Mouse (Mus musculus): ENCODE data around the gene Nek8. TPM values are rescaled to one million over a fixed set of nuclear protein-coding genes. Genes with fewer than 3 reads are reported as not detected.

Nek8 gene
- 18.3 and 20.4 TPM in 2 replicates for polyA plus RNA-seq (2016; fragmentation: Nextera tagmentation; extraction: Ambion mirVana)

GRCm38 (mm10) chr11:78176402-78176862 is at the start of gene Nek8, which contains the start of gene Tlcd1:
Gene Nek8, minus strand, starts transcription at chr11:78176675.
Gene Tlcd1, plus strand, starts transcription at chr11:78176711.
- Histone ChIP-seq H3K27me3 (no peaks in the 10 kb centered on the region), H3K4me1 (replicated peaks) (peaks cover 36% of the 10 kb centered on the region), H3K4me2 (peak within 1 kb of the TSS; percentile 98), H3K36me3 (peaks cover 31% of the 10 kb centered on the region), H3K4me3 (replicated peaks) (peak within 1 kb of the TSS; percentile 60), H3K9ac (replicated peaks) (peak within 1 kb of the TSS; percentile 57), H3K9me3 (no peaks in the 10 kb centered on the region), H3K27ac (peak within 1 kb of the TSS; percentile 97)
- WGBS: under 1% methylated on average over 32 of the region's 32 CpGs
- peak; percentile 60 for ATAC-seq (ENCODE audit: insufficient number of reproducible peaks, insufficient read depth, low FRiP score, low TSS enrichment, low read depth)

- no peak overlapping the region for H3K9ac ChIP-seq (replicated peaks)
- no peak overlapping the region for H3K4me2 ChIP-seq
- peaks cover 97% of the 10 kb centered on the region for H3K36me3 ChIP-seq
- no peak overlapping the region for H3K27ac ChIP-seq
- no peaks in the 10 kb centered on the region for H3K4me1 ChIP-seq (replicated peaks)
- no peak overlapping the region for H3K4me3 ChIP-seq (replicated peaks)
- H3K27me3 ChIP-seq: no peaks in the 10 kb centered on the region
- ATAC-seq (ENCODE audit: insufficient number of reproducible peaks, insufficient read depth, low FRiP score, low TSS enrichment, low read depth): no peak
- H3K9me3 ChIP-seq: no peaks in the 10 kb centered on the region
- 92% methylated on average over 4 of the region's 4 CpGs for WGBS
Measured at GRCm38 (mm10) chr11:78223586-78223985, 47.1 kb upstream of the Nek8 start.

- H3K4me1 ChIP-seq (replicated peaks): no peaks in the 10 kb centered on the region
Measured at GRCm38 (mm10) chr11:78215709-78216317, 39.3 kb upstream of the Nek8 start.

GRCm38 (mm10) chr11:78213086-78213817 is 36.8 kb upstream of the Nek8 start:
- H3K9me3 ChIP-seq: no peaks in the 10 kb centered on the region
- no peaks in the 10 kb centered on the region for H3K4me1 ChIP-seq (replicated peaks)
- no peak overlapping the region for H3K4me3 ChIP-seq (replicated peaks)
- ATAC-seq (ENCODE audit: insufficient number of reproducible peaks, insufficient read depth, low FRiP score, low TSS enrichment, low read depth): no peak
- no peak overlapping the region for H3K9ac ChIP-seq (replicated peaks)
- H3K27me3 ChIP-seq: no peaks in the 10 kb centered on the region
- no peak overlapping the region for H3K4me2 ChIP-seq
- 95% methylated on average over 14 of the region's 14 CpGs for WGBS
- H3K27ac ChIP-seq: no peak overlapping the region
- H3K36me3 ChIP-seq: peaks cover 99% of the 10 kb centered on the region

More at GRCm38 (mm10) chr11:78215709-78216317, 39.3 kb upstream of the Nek8 start:
- Histone ChIP-seq H3K36me3 (peaks cover 98% of the 10 kb centered on the region), H3K27me3 (no peaks in the 10 kb centered on the region), H3K9ac (replicated peaks) (no peak overlapping the region), H3K4me2 (no peak overlapping the region), H3K27ac (no peak overlapping the region), H3K9me3 (no peaks in the 10 kb centered on the region), H3K4me3 (replicated peaks) (no peak overlapping the region)
- WGBS: 87% methylated on average over 11 of the region's 11 CpGs
- no peak for ATAC-seq (ENCODE audit: insufficient number of reproducible peaks, insufficient read depth, low FRiP score, low TSS enrichment, low read depth)

- H3K4me1 ChIP-seq (replicated peaks): no peaks in the 10 kb centered on the region
- ATAC-seq (ENCODE audit: insufficient number of reproducible peaks, insufficient read depth, low FRiP score, low TSS enrichment, low read depth): no peak
- no peak overlapping the region for H3K4me3 ChIP-seq (replicated peaks)
- H3K4me2 ChIP-seq: no peak overlapping the region
- 88% methylated on average over 5 of the region's 5 CpGs for WGBS
- no peak overlapping the region for H3K9ac ChIP-seq (replicated peaks)
- H3K27me3 ChIP-seq: no peaks in the 10 kb centered on the region
- H3K9me3 ChIP-seq: no peaks in the 10 kb centered on the region
- H3K27ac ChIP-seq: no peak overlapping the region
- H3K36me3 ChIP-seq: peaks cover 100% of the 10 kb centered on the region
Measured at GRCm38 (mm10) chr11:78211513-78211912, 35.0 kb upstream of the Nek8 start.

GRCm38 (mm10) chr11:78210615-78211014 is 34.1 kb upstream of the Nek8 start:
- Histone ChIP-seq H3K9ac (replicated peaks) (no peak overlapping the region), H3K27ac (no peak overlapping the region), H3K4me1 (replicated peaks) (no peaks in the 10 kb centered on the region), H3K4me2 (no peak overlapping the region), H3K4me3 (replicated peaks) (no peak overlapping the region), H3K27me3 (no peaks in the 10 kb centered on the region), H3K9me3 (no peaks in the 10 kb centered on the region), H3K36me3 (peaks cover 100% of the 10 kb centered on the region)
- 66% methylated on average over 7 of the region's 7 CpGs for WGBS
- ATAC-seq (ENCODE audit: insufficient number of reproducible peaks, insufficient read depth, low FRiP score, low TSS enrichment, low read depth): no peak

GRCm38 (mm10) chr11:78209886-78210285 is 33.4 kb upstream of the Nek8 start:
- H3K27ac ChIP-seq: no peak overlapping the region

GRCm38 (mm10) chr11:78207190-78207589 is 30.7 kb upstream of the Nek8 start:
- no peak for ATAC-seq (ENCODE audit: insufficient number of reproducible peaks, insufficient read depth, low FRiP score, low TSS enrichment, low read depth)
- no peak overlapping the region for H3K9ac ChIP-seq (replicated peaks)
- no peaks in the 10 kb centered on the region for H3K9me3 ChIP-seq
- H3K27ac ChIP-seq: no peak overlapping the region
- no peak overlapping the region for H3K4me2 ChIP-seq
- no peak overlapping the region for H3K4me3 ChIP-seq (replicated peaks)
- WGBS: 89% methylated on average over 7 of the region's 7 CpGs
- no peaks in the 10 kb centered on the region for H3K27me3 ChIP-seq
- H3K4me1 ChIP-seq (replicated peaks): no peaks in the 10 kb centered on the region
- peaks cover 93% of the 10 kb centered on the region for H3K36me3 ChIP-seq

More at GRCm38 (mm10) chr11:78209886-78210285, 33.4 kb upstream of the Nek8 start:
- WGBS: 84% methylated on average over 6 of the region's 6 CpGs
- Histone ChIP-seq H3K9me3 (no peaks in the 10 kb centered on the region), H3K4me1 (replicated peaks) (no peaks in the 10 kb centered on the region), H3K4me2 (no peak overlapping the region), H3K9ac (replicated peaks) (no peak overlapping the region), H3K4me3 (replicated peaks) (no peak overlapping the region), H3K36me3 (peaks cover 100% of the 10 kb centered on the region), H3K27me3 (no peaks in the 10 kb centered on the region)
- ATAC-seq (ENCODE audit: insufficient number of reproducible peaks, insufficient read depth, low FRiP score, low TSS enrichment, low read depth): no peak

- Histone ChIP-seq H3K9me3 (no peaks in the 10 kb centered on the region), H3K9ac (replicated peaks) (no peak overlapping the region), H3K4me1 (replicated peaks) (no peaks in the 10 kb centered on the region), H3K27ac (0 out of 2 replicates have a peak overlapping the region, but pooled peaks have one; percentile 56), H3K4me2 (no peak overlapping the region), H3K4me3 (replicated peaks) (no peak overlapping the region), H3K36me3 (peaks cover 77% of the 10 kb centered on the region), H3K27me3 (no peaks in the 10 kb centered on the region)
- 71% methylated on average over 13 of the region's 13 CpGs for WGBS
- no peak for ATAC-seq (ENCODE audit: insufficient number of reproducible peaks, insufficient read depth, low FRiP score, low TSS enrichment, low read depth)
Measured at GRCm38 (mm10) chr11:78205361-78206206, 29.1 kb upstream of the Nek8 start.

GRCm38 (mm10) chr11:78204287-78204686 is 27.8 kb upstream of the Nek8 start:
- Histone ChIP-seq H3K27ac (no peak overlapping the region), H3K27me3 (no peaks in the 10 kb centered on the region), H3K4me2 (no peak overlapping the region), H3K4me3 (replicated peaks) (no peak overlapping the region), H3K9ac (replicated peaks) (no peak overlapping the region), H3K9me3 (no peaks in the 10 kb centered on the region), H3K4me1 (replicated peaks) (no peaks in the 10 kb centered on the region), H3K36me3 (peaks cover 64% of the 10 kb centered on the region)
- no peak for ATAC-seq (ENCODE audit: insufficient number of reproducible peaks, insufficient read depth, low FRiP score, low TSS enrichment, low read depth)
- WGBS: 89% methylated on average over 6 of the region's 6 CpGs

- Histone ChIP-seq H3K27me3 (no peaks in the 10 kb centered on the region), H3K9me3 (no peaks in the 10 kb centered on the region), H3K27ac (no peak overlapping the region), H3K9ac (replicated peaks) (no peak overlapping the region), H3K4me1 (replicated peaks) (no peaks in the 10 kb centered on the region), H3K36me3 (peaks cover 44% of the 10 kb centered on the region), H3K4me2 (no peak overlapping the region), H3K4me3 (replicated peaks) (no peak overlapping the region)
- 85% methylated on average over 3 of the region's 3 CpGs for WGBS
- ATAC-seq (ENCODE audit: insufficient number of reproducible peaks, insufficient read depth, low FRiP score, low TSS enrichment, low read depth): no peak
Measured at GRCm38 (mm10) chr11:78202372-78202771, 25.9 kb upstream of the Nek8 start.
